Comparison of ENCODE assay signal across 19 mouse cellular contexts in genomic region chr11:17007517-17008173, GRCm38 (mm10). TPM values are rescaled to one million over a fixed set of nuclear protein-coding genes. Genes with fewer than 3 reads are reported as not detected.
DNase-seq lines count a peak whose midpoint lies in the region; ATAC-seq and TF ChIP-seq lines count a peak whose summit lies in the region.
"Had no signal": no experiment of that assay in that cellular context is flagged by ENCODE, and none has a peak within 500 bp of the region (broad histone marks: within the 10 kb centered on the region; RNA-seq: fewer than 3 reads in every experiment).

No protein-coding gene starts in this region.

- dilution Hi-C loops in CH12.LX (cut with MboI; ENCODE audit: extremely low pct_ligation_motif_present, extremely low pct_unique_long_range_greater_than_20kb, low sequenced_read_pairs): no loop called here

- H3ac ChIP-seq in myocyte (ENCODE audit: control insufficient read depth, insufficient read length): no peak overlapping the region

- no peak for ATAC-seq in megakaryocyte, adult 5-6 weeks (ENCODE audit: poor library complexity, severe bottlenecking)
- no peak for ATAC-seq in megakaryocyte progenitor cell, adult 5-6 weeks (replicated peaks; ENCODE audit: poor library complexity)
- ATAC-seq in cerebellum, adult (ENCODE audit: insufficient number of reproducible peaks, low FRiP score, low TSS enrichment): no peak
- ATAC-seq: Patski had no signal

- no peaks in the 10 kb centered on the region for H3K27me3 ChIP-seq in megakaryocyte, embryonic 14.5 days (replicated peaks)
- no peaks in the 10 kb centered on the region for H3K27me3 ChIP-seq in CH12.LX (replicated peaks)
- H3K27me3 ChIP-seq in myocyte (ENCODE audit: control insufficient read depth, insufficient read depth, insufficient read length): no peaks in the 10 kb centered on the region
- H3K27me3 ChIP-seq: forebrain, embryonic 12.5 days; limb, embryonic 15.5 days; stomach, embryonic 15.5 days had no signal

- peaks cover 66% of the 10 kb centered on the region for H3K4me1 ChIP-seq in megakaryocyte, embryonic 14.5 days
- H3K4me1 ChIP-seq in CH12.LX (ENCODE audit: control insufficient read depth in 1 of 2, insufficient read depth in 2 of 2): peaks cover 8 to 63% of the 10 kb centered on the region in 2 experiments; a peak in 3 of 4 replicates
- peaks cover 2% of the 10 kb centered on the region; the same call in 1 of the 2 replicates for H3K4me1 ChIP-seq in cortical plate, adult 2 months (ENCODE audit: control insufficient read depth, insufficient read depth, low read length)
- H3K4me1 ChIP-seq: forebrain, embryonic 12.5 days; limb, embryonic 15.5 days; stomach, embryonic 15.5 days had no signal

- no peak for TF ChIP-seq POLR2A in CH12.LX (IDR thresholded peaks at IDR 0.05; ENCODE audit: low read depth, low read length)
- no peak for TF ChIP-seq POLR2A in cortical plate, adult 2 months (IDR thresholded peaks at IDR 0.05; ENCODE audit: extremely low read depth, insufficient read depth, low read length)
- no peak for TF ChIP-seq POLR2A in myocyte (IDR thresholded peaks at IDR 0.05; ENCODE audit: insufficient read length, low read depth)

- DNase-seq in CH12.LX (ENCODE audit: extremely low read depth): no peak
- DNase-seq in urinary bladder, postnatal 14 days (ENCODE audit: low spot score): no peak
- DNase-seq: cerebellum, adult 9-11 months; embryo, embryonic 11 days; heart, postnatal 10 days; kidney, adult 11 months; kidney, postnatal 10 days; thymus, postnatal 25 days had no signal

- no peak for TF ChIP-seq CTCF in CH12.LX (conservative IDR thresholded peaks at IDR 0.05 in 1 of 2, IDR thresholded peaks at IDR 0.05 in 1 of 2; ENCODE audit: low read depth in 2 of 2, low read length in 2 of 2)
- TF ChIP-seq CTCF in cortical plate, adult 2 months (IDR thresholded peaks at IDR 0.05; ENCODE audit: extremely low read depth, insufficient read depth, low read length): no peak

- no peak for TF ChIP-seq RAD21 in CH12.LX (IDR thresholded peaks at IDR 0.05; ENCODE audit: low read depth, low read length)

- peak overlapping the region; percentile 99 for H3K4me2 ChIP-seq in CH12.LX (ENCODE audit: insufficient read depth, low read depth, poor library complexity, severe bottlenecking)
- peak overlapping the region; percentile 22 for H3K4me2 ChIP-seq in myocyte (ENCODE audit: low read depth)
- H3K4me2 ChIP-seq: forebrain, embryonic 12.5 days; hindbrain, embryonic 14.5 days; limb, embryonic 15.5 days; stomach, embryonic 15.5 days had no signal

- H3K79me2 ChIP-seq in CH12.LX (replicated peaks; ENCODE audit: control insufficient read depth, extremely low read depth, insufficient read depth, poor library complexity, severe bottlenecking) (peaks cover 56% of the 10 kb centered on the region), myocyte (ENCODE audit: control insufficient read depth, insufficient read depth) (no peaks in the 10 kb centered on the region)

- peaks cover 41% of the 10 kb centered on the region for H3K36me3 ChIP-seq in megakaryocyte, embryonic 14.5 days (replicated peaks; ENCODE audit: low read length)
- peaks cover 8 to 10% of the 10 kb centered on the region in 2 experiments for H3K36me3 ChIP-seq in CH12.LX (replicated peaks in 1 of 2; ENCODE audit: control insufficient read depth in 1 of 2, insufficient read depth in 1 of 2, low read length in 1 of 2)
- no peaks in the 10 kb centered on the region for H3K36me3 ChIP-seq in myocyte (ENCODE audit: control insufficient read depth, insufficient read depth)
- H3K36me3 ChIP-seq: forebrain, embryonic 12.5 days; limb, embryonic 15.5 days; stomach, embryonic 15.5 days had no signal

- peak overlapping the region; percentile 93 for H3K4me3 ChIP-seq in megakaryocyte, embryonic 14.5 days (replicated peaks)
- H3K4me3 ChIP-seq in CH12.LX (replicated peaks in 1 of 3; ENCODE audit: low read depth in 2 of 3, low read length in 2 of 3, poor library complexity in 1 of 3) (peak overlapping the region; percentile 68 to 100 (median 77)), myocyte (no peak overlapping the region)
- 0 out of 2 replicates have a peak overlapping the region, but pooled peaks have one; percentile 22 for H3K4me3 ChIP-seq in cortical plate, adult 2 months (ENCODE audit: insufficient read depth, low read length)
- H3K4me3 ChIP-seq: forebrain, embryonic 12.5 days; limb, embryonic 15.5 days; stomach, embryonic 15.5 days had no signal

- peak overlapping the region; percentile 100 for H3K9ac ChIP-seq in CH12.LX (ENCODE audit: insufficient read depth, low read depth)
- H3K9ac ChIP-seq: forebrain, embryonic 12.5 days; hindbrain, embryonic 14.5 days; limb, embryonic 15.5 days; stomach, embryonic 15.5 days had no signal

- in situ Hi-C loops in CH12.LX (cut with MboI; ENCODE audit: low pct_ligation_motif_present, low pct_unique_long_range_greater_than_20kb, low sequenced_read_pairs): no loop called here

- no peak for TF ChIP-seq EP300 in CH12.LX (IDR thresholded peaks at IDR 0.05; ENCODE audit: low read length)

- H3K27ac ChIP-seq in CH12.LX (ENCODE audit: insufficient read depth, low read depth): peak overlapping the region; percentile 100
- no peak overlapping the region for H3K27ac ChIP-seq in cortical plate, adult 2 months (ENCODE audit: insufficient read depth, low read length)
- H3K27ac ChIP-seq: forebrain, embryonic 12.5 days; hindbrain, embryonic 14.5 days; limb, embryonic 15.5 days; stomach, embryonic 15.5 days had no signal

- no peaks in the 10 kb centered on the region for H3K9me3 ChIP-seq in megakaryocyte, embryonic 14.5 days
- no peaks in the 10 kb centered on the region for H3K9me3 ChIP-seq in CH12.LX (replicated peaks; ENCODE audit: low read length)
- H3K9me3 ChIP-seq: forebrain, embryonic 12.5 days; limb, embryonic 15.5 days; stomach, embryonic 15.5 days had no signal

TF ChIP-seq in CH12.LX, 34 proteins besides CTCF, POLR2A, EP300 and RAD21 (continues in another document):
- TF ChIP-seq MEF2A (IDR thresholded peaks at IDR 0.05; ENCODE audit: borderline replicate concordance, low read depth, low read length): peak; percentile 83; the same call in 1 of the 2 replicates
- TF ChIP-seq UBTF (IDR thresholded peaks at IDR 0.05; ENCODE audit: low read depth, low read length): no peak
- TF ChIP-seq CHD1 (IDR thresholded peaks at IDR 0.05; ENCODE audit: low read depth, low read length): no peak
- TF ChIP-seq POLR2AphosphoS2 (IDR thresholded peaks at IDR 0.05; ENCODE audit: low read depth, low read length): no peak
- 0 out of 2 replicates have a peak, but pooled peaks have one; percentile 34 for TF ChIP-seq TBP (conservative IDR thresholded peaks at IDR 0.05; ENCODE audit: low read depth, low read length)
- TF ChIP-seq SIN3A (IDR thresholded peaks at IDR 0.05; ENCODE audit: low read length): no peak; the same call in 1 of the 2 replicates
- TF ChIP-seq IRF4 (IDR thresholded peaks at IDR 0.05; ENCODE audit: low read depth, low read length): no peak
- no peak for TF ChIP-seq ELF1 (IDR thresholded peaks at IDR 0.05; ENCODE audit: low read depth, low read length)

TF ChIP-seq in myocyte, 11 proteins besides CTCF, POLR2A, EP300 and RAD21 (continues in another document):
- TF ChIP-seq TCF3 (IDR thresholded peaks at IDR 0.05; ENCODE audit: insufficient read length, low read depth) (no peak), TCF12 (IDR thresholded peaks at IDR 0.05; ENCODE audit: insufficient read depth, poor library complexity, severe bottlenecking) (no peak), MYOG (IDR thresholded peaks at IDR 0.05; ENCODE audit: control insufficient read depth in 1 of 3, insufficient read depth in 1 of 3, insufficient read length in 2 of 3, low read depth in 2 of 3) (no peak), MAX (IDR thresholded peaks at IDR 0.05; ENCODE audit: low read depth) (no peak), CEBPB (IDR thresholded peaks at IDR 0.05; ENCODE audit: insufficient read depth, poor library complexity, severe bottlenecking) (no peak), E2F4 (IDR thresholded peaks at IDR 0.05; ENCODE audit: insufficient read depth) (no peak), SRF (IDR thresholded peaks at IDR 0.05; ENCODE audit: control insufficient read depth, insufficient read length, low read depth) (no peak), USF1 (IDR thresholded peaks at IDR 0.05; ENCODE audit: low read depth) (no peak), POLR2AphosphoS2 (IDR thresholded peaks at IDR 0.05; ENCODE audit: insufficient read length, low read depth) (no peak)

RNA-seq across cellular contexts. Expression of gene Cnrip1, which starts 43.7 kb away (rescaled TPM):
- polyA plus RNA-seq in megakaryocyte, embryonic 14.5 days (2012; ENCODE audit: insufficient read depth, low replicate concordance): 0.21 TPM in 1 of 2 replicates, not detected in the other
- 0.51 and 0.89 TPM in 2 replicates for total RNA-seq in megakaryocyte, adult 5-6 weeks (2015)
- 0.66 TPM in 1 of 2 replicates, not detected in the other for total RNA-seq in megakaryocyte, adult 5-6 weeks (2017)
- total RNA-seq in CH12.LX (2012; rRNA removed): not detected in 2 replicates
- not detected in 2 replicates for total RNA-seq in CH12.LX (2014; rRNA removed)
- not detected in 2 replicates for polyA plus RNA-seq in CH12.LX (2012; ENCODE audit: insufficient read length, low read depth)
- polyA plus RNA-seq in cortical plate, adult 2 months (2012; rRNA removed): 114 and 115 TPM in 2 replicates
- 0.49 TPM for polyA plus RNA-seq in myocyte (2012; fragmentation: generic; extraction: Trizol)
- 1.9 and 2.6 TPM in 2 replicates for total RNA-seq in megakaryocyte progenitor cell, adult 5-6 weeks (2015)
- 0.12 and 1.3 TPM in 2 replicates for total RNA-seq in megakaryocyte progenitor cell, adult 5-6 weeks (2017)

RNA-seq across cellular contexts. Expression of gene Plek, which starts 44.5 kb away (rescaled TPM):
- polyA plus RNA-seq in megakaryocyte, embryonic 14.5 days (2012; ENCODE audit: insufficient read depth, low replicate concordance): 5.5 and 36.0 TPM in 2 replicates
- 117 and 124 TPM in 2 replicates for total RNA-seq in megakaryocyte, adult 5-6 weeks (2015)
- total RNA-seq in megakaryocyte, adult 5-6 weeks (2017): 132 and 133 TPM in 2 replicates
- 137 and 166 TPM in 2 replicates for total RNA-seq in CH12.LX (2012; rRNA removed)
- 354 and 376 TPM in 2 replicates for total RNA-seq in CH12.LX (2014; rRNA removed)
- 223 and 229 TPM in 2 replicates for polyA plus RNA-seq in CH12.LX (2012; ENCODE audit: insufficient read length, low read depth)
- 6.2 and 7.2 TPM in 2 replicates for polyA plus RNA-seq in cortical plate, adult 2 months (2012; rRNA removed)
- polyA plus RNA-seq in myocyte (2012; fragmentation: generic; extraction: Trizol): 0.96 TPM
- 26.6 and 31.3 TPM in 2 replicates for total RNA-seq in megakaryocyte progenitor cell, adult 5-6 weeks (2015)
- total RNA-seq in megakaryocyte progenitor cell, adult 5-6 weeks (2017): 28.4 and 31.3 TPM in 2 replicates
- polyA plus RNA-seq: Patski had no signal

RNA-seq across cellular contexts. Expression of gene Fbxo48, which starts 56.5 kb away (rescaled TPM):
- polyA plus RNA-seq in megakaryocyte, embryonic 14.5 days (2012; ENCODE audit: insufficient read depth, low replicate concordance): not detected in 2 replicates
- 10.6 and 11.4 TPM in 2 replicates for total RNA-seq in megakaryocyte, adult 5-6 weeks (2015)
- total RNA-seq in megakaryocyte, adult 5-6 weeks (2017): 11.3 and 12.2 TPM in 2 replicates
- 5.8 and 7.0 TPM in 2 replicates for total RNA-seq in CH12.LX (2012; rRNA removed)
- 6.5 and 9.0 TPM in 2 replicates for total RNA-seq in CH12.LX (2014; rRNA removed)
- 10.3 and 11.1 TPM in 2 replicates for polyA plus RNA-seq in CH12.LX (2012; ENCODE audit: insufficient read length, low read depth)
- polyA plus RNA-seq in cortical plate, adult 2 months (2012; rRNA removed): 0.57 and 0.63 TPM in 2 replicates
- polyA plus RNA-seq in myocyte (2012; fragmentation: generic; extraction: Trizol): 0.60 TPM
- 7.6 and 12.7 TPM in 2 replicates for total RNA-seq in megakaryocyte progenitor cell, adult 5-6 weeks (2015)
- total RNA-seq in megakaryocyte progenitor cell, adult 5-6 weeks (2017): 8.1 and 10.3 TPM in 2 replicates

Comparison
In these comparisons a context has a peak if more than half of its experiments do, and no peak if none do; other contexts are left out.
1. RNA of gene Cnrip1, which starts 43.7 kb away (polyA plus RNA-seq): 114 to 115 TPM in cortical plate, adult 2 months; 0.49 TPM in myocyte (single experiment), 0.21 TPM in megakaryocyte, embryonic 14.5 days and not detected in CH12.LX; every median in the first group is over 10 times any median in the second.